Mouse (Mus musculus) intestine, postnatal 0 days (tissue): ENCODE results near the gene Gm5414. TPM values are rescaled to one million over a fixed set of nuclear protein-coding genes. Genes with fewer than 3 reads are reported as not detected.

Experiments
- ATAC-seq: fragments of 200-750 bp; cut with Nextera tagmentation; 2 replicates; pipeline ENCODE4 v1.8.0; 2017; ENCODE audit warnings: mild to moderate bottlenecking, moderate TSS enrichment, moderate library complexity
- H3K27ac ChIP-seq: fragments of 300-500 bp; sonication (generic); 2 replicates; pipeline ENCODE4 v1.5.1; 2014; ENCODE audit warnings: mild to moderate bottlenecking, low read depth, low read length, moderate library complexity
- H3K27me3 ChIP-seq: fragments of 300-500 bp; sonication (generic); replicated peaks from 2 replicates; pipeline ENCODE4 v1.6.1; 2014; ENCODE audit warnings: low read length, mixed read lengths; ENCODE audit not compliant: control insufficient read depth, insufficient read depth
- H3K36me3 ChIP-seq: fragments of 300-500 bp; sonication (generic); 2 replicates; pipeline ENCODE4 v1.6.1; 2014; ENCODE audit warnings: mild to moderate bottlenecking, moderate library complexity; ENCODE audit not compliant: control insufficient read depth, insufficient read depth
- H3K4me1 ChIP-seq: fragments of 300-500 bp; sonication (generic); replicated peaks from 2 replicates; pipeline ENCODE4 v1.6.1; 2014; ENCODE audit warnings: antibody characterized with exemption, low read length, mixed read lengths; ENCODE audit not compliant: control insufficient read depth, insufficient read depth
- H3K4me2 ChIP-seq: fragments of 300-500 bp; sonication (generic); replicated peaks from 2 replicates; pipeline ENCODE4 v1.6.1; 2014; ENCODE audit warnings: low read depth, mild to moderate bottlenecking, moderate library complexity
- H3K4me3 ChIP-seq: fragments of 300-500 bp; sonication (generic); 2 replicates; pipeline ENCODE4 v1.5.1; 2014; ENCODE audit warnings: low read depth, low read length
- H3K9ac ChIP-seq: fragments of 300-500 bp; sonication (generic); 2 replicates; pipeline ENCODE4 v1.6.1; 2014; ENCODE audit warnings: mild to moderate bottlenecking, low read depth, low read length
- H3K9me3 ChIP-seq: fragments of 300-500 bp; sonication (generic); 2 replicates; pipeline ENCODE4 v1.6.1; 2016; ENCODE audit warnings: mixed run types; ENCODE audit not compliant: control insufficient read depth
- CTCF ChIP-seq: sonication (generic); IDR thresholded peaks from 2 replicates; pipeline ENCODE4 v1.5.1; 2016; ENCODE audit warnings: low read depth, mild to moderate bottlenecking, control low read depth, antibody characterized with exemption, moderate library complexity
- WGBS: fragments of 180-500 bp; shearing (Covaris S2); extraction: QIAGEN DNeasy Blood & Tissue Kit; methylation state at CpG from one replicate; pipeline ENCODE4 v1.1.7; 2014; 5-methylcytosine and 5-hydroxymethylcytosine counted together
- microRNA-seq: library from miRNA; unstranded; fragments of <30 nt; microRNA quantifications from one replicate; pipeline ENCODE4, GENCODE M21; 2016
- polyA plus RNA-seq: library from polyadenylated mRNA; unstranded; fragments of >200 nt; fragmentation: Nextera tagmentation; extraction: Ambion mirVana; gene quantifications from 2 replicates; pipeline ENCODE4 v1.2.1, GENCODE M21; 2015

Gm5414 gene
- polyA plus RNA-seq, 1 experiment from 2014 or later, result 0.07 TPM

DNA sequence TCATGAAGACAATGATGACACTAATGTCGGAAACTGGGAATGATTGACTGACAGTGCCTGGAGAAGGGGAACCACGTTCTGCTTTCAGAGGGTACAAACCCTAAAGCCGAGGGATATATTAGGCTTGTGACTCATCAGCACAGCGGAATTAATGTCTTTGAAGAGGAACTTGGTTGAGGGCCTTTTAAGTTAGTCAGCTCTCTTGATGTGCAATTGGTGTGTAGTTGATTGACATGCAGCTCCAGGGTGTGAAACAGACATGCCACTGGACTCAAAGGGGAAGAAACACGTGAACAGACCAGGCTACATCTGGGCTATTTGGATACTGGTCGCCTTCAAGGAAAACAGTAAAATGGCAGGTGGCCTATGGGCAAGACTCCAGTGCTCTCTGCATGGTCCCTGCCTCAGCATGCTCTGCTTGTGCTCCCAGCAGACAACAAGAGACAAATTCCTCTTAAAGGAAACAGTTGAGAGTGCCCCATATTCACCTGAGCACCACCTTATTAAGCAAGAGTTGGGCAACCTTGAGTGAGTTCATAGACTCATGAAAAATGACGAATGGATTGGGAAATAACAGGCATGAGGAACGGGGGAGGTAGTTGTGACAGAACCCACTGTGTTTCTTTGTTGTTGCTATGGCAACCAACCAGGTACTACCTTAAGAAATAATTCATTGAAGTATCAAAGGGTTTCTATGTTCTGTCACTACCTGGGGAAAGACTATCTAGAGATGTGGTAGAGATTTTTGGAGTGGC is 44.6 kb downstream of the Gm5414 start:
- WGBS, result 82% methylated on average over 8 of the region's 8 CpGs
- ATAC-seq, result no peak
- TF ChIP-seq CTCF, result no peak

DNA sequence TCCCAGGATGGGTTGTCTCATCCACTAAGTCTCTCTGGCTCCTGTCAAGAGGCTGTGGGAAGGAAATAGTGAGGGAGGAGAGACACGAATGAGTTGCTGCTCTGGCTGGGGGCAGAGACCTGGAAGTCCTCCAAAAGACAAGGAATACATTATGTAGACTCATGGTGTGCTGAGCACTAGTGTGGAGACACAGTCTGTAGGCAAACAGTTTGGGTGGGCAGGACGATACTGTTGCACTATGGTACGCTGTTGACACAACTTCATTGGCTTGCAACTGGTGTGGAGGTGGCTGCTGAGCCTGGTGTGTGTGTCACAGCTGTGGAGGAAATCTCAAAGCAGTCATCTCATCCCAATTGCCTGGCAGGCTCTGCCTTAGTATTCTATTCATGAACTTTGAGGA is 46.3 kb downstream of the Gm5414 start:
- no peaks in the 10 kb centered on the region for H3K4me1 ChIP-seq
- no peak overlapping the region for H3K27ac ChIP-seq
- no peak overlapping the region for H3K4me3 ChIP-seq
- no peak for TF ChIP-seq CTCF
- H3K4me2 ChIP-seq, result no peak overlapping the region
- H3K9me3 ChIP-seq, result no peaks in the 10 kb centered on the region
- no peak for ATAC-seq
- H3K36me3 ChIP-seq, result no peaks in the 10 kb centered on the region
- H3K9ac ChIP-seq, result no peak overlapping the region
- H3K27me3 ChIP-seq, result no peaks in the 10 kb centered on the region
- WGBS, result 74% methylated on average over 3 of the region's 3 CpGs

More for the DNA sequence above, 44.6 kb downstream of the Gm5414 start:
- Histone ChIP-seq H3K27ac (no peak overlapping the region), H3K4me1 (no peaks in the 10 kb centered on the region), H3K4me3 (no peak overlapping the region), H3K4me2 (no peak overlapping the region), H3K9ac (no peak overlapping the region), H3K9me3 (no peaks in the 10 kb centered on the region), H3K36me3 (no peaks in the 10 kb centered on the region), H3K27me3 (no peaks in the 10 kb centered on the region)

DNA sequence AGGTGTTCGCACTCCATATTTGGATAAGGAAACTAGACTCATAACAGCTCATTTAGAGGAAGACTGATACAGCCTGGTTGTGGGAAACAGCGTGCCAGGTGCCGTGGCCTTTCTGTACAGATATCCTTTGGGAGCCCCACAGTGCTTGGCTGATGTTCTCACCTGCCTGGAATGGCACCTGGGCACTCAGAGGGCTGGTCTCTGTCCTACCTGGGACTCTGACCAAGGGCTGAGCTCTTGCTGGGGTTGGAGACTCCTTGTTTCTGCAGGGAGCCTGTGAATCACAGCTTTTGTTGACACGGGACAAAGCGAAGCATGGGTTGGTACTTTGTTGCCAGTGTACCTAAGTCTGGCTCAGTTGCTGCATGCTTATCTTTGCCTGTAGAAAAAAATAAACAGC is 52.5 kb downstream of the Gm5414 start:
- Histone ChIP-seq H3K4me1 (no peaks in the 10 kb centered on the region), H3K36me3 (no peaks in the 10 kb centered on the region), H3K27me3 (no peaks in the 10 kb centered on the region; the same call in 1 of the 2 replicates), H3K27ac (no peak overlapping the region), H3K9ac (no peak overlapping the region), H3K4me3 (no peak overlapping the region), H3K4me2 (no peak overlapping the region), H3K9me3 (no peaks in the 10 kb centered on the region)
- no peak for TF ChIP-seq CTCF
- 57% methylated on average over 5 of the region's 5 CpGs for WGBS
- ATAC-seq, result no peak

Small RNA genes within 50 kb of the gene (microRNA-seq; reads per million reads assigned to microRNA genes)
- gene Gm44383, result not detected
- gene Gm44479, result not detected

Other genes with a start within 250 kb of the Gm5414 start
- gene Krt7, start 217.1 kb downstream of the Gm5414 start, polyA plus RNA-seq, result 86.1 and 89.0 TPM in 2 replicates
- 0.16 TPM in 2 replicates for gene Krt87, start 189.4 kb downstream of the Gm5414 start, polyA plus RNA-seq
- not detected in 2 replicates for gene Krt88, start 180.4 kb downstream of the Gm5414 start, polyA plus RNA-seq
- not detected in 2 replicates for gene Krt81, start 164.4 kb downstream of the Gm5414 start, polyA plus RNA-seq
- gene Krt86, start 154.7 kb downstream of the Gm5414 start, polyA plus RNA-seq, result not detected in 2 replicates
- not detected in 2 replicates for gene Krt83, start 136.7 kb downstream of the Gm5414 start, polyA plus RNA-seq
- gene Gm49425, start 110.9 kb downstream of the Gm5414 start, polyA plus RNA-seq, result not detected in 2 replicates
- gene Krt84, start 95.4 kb downstream of the Gm5414 start, polyA plus RNA-seq, result 0.21 TPM in 1 of 2 replicates, not detected in the other
- gene Krt82, start 77.5 kb downstream of the Gm5414 start, polyA plus RNA-seq, result not detected in 2 replicates
- gene Krt90, start 65.2 kb downstream of the Gm5414 start, polyA plus RNA-seq, result 0.20 and 0.21 TPM in 2 replicates
- not detected in 2 replicates for gene Krt75, start 54.3 kb downstream of the Gm5414 start, polyA plus RNA-seq
- not detected in 2 replicates for gene Gm5478, start 19.2 kb upstream of the Gm5414 start, polyA plus RNA-seq
- 0.34 TPM in 1 of 2 replicates, not detected in the other for gene Krt6b, start 52.1 kb upstream of the Gm5414 start, polyA plus RNA-seq
- 0.25 TPM in 2 replicates for gene Krt6a, start 66.1 kb upstream of the Gm5414 start, polyA plus RNA-seq
- 0.08 TPM in 1 of 2 replicates, not detected in the other for gene Krt5, start 84.7 kb upstream of the Gm5414 start, polyA plus RNA-seq
- gene Krt71, start 114.9 kb upstream of the Gm5414 start, polyA plus RNA-seq, result not detected in 2 replicates
- gene Krt72, start 158.3 kb upstream of the Gm5414 start, polyA plus RNA-seq, result not detected in 2 replicates
- gene Krt73, start 174.2 kb upstream of the Gm5414 start, polyA plus RNA-seq, result not detected in 2 replicates
- not detected in 2 replicates for gene Krt2, start 190.0 kb upstream of the Gm5414 start, polyA plus RNA-seq
- gene Krt1, start 222.6 kb upstream of the Gm5414 start, polyA plus RNA-seq, result 0.50 and 0.55 TPM in 2 replicates
- not detected in 2 replicates for gene Krt77, start 241.5 kb upstream of the Gm5414 start, polyA plus RNA-seq